Mouse (Mus musculus): ENCODE results near the gene Pnpla1.

The Pnpla1 gene

GRCm38 (mm10) chr17:28924957-28925595 lies 66.9 kb downstream of the Pnpla1 start:
- no peak for DNase-seq (ENCODE audit: low read depth)

- peak; percentile 62 for DNase-seq (ENCODE audit: low read depth)
Observed at GRCm38 (mm10) chr17:28926380-28926779, 68.2 kb downstream of the Pnpla1 start.

- peak; percentile 57 for DNase-seq (ENCODE audit: low read depth)
Observed at GRCm38 (mm10) chr17:28926866-28927635, 68.8 kb downstream of the Pnpla1 start.

- no peak for DNase-seq (ENCODE audit: low read depth)
Observed at GRCm38 (mm10) chr17:28928004-28928403, 69.8 kb downstream of the Pnpla1 start.

- no peak for DNase-seq (ENCODE audit: low read depth)
Observed at GRCm38 (mm10) chr17:28929369-28929768, 71.2 kb downstream of the Pnpla1 start.

GRCm38 (mm10) chr17:28930392-28931074 lies 72.3 kb downstream of the Pnpla1 start:
- peak; percentile 90 for DNase-seq (ENCODE audit: low read depth)

- DNase-seq (ENCODE audit: low read depth), result no peak
Observed at GRCm38 (mm10) chr17:28931436-28932211, 73.4 kb downstream of the Pnpla1 start.

- no peak for DNase-seq (ENCODE audit: low read depth)
Observed at GRCm38 (mm10) chr17:28932274-28932673, 74.1 kb downstream of the Pnpla1 start.

DNA sequence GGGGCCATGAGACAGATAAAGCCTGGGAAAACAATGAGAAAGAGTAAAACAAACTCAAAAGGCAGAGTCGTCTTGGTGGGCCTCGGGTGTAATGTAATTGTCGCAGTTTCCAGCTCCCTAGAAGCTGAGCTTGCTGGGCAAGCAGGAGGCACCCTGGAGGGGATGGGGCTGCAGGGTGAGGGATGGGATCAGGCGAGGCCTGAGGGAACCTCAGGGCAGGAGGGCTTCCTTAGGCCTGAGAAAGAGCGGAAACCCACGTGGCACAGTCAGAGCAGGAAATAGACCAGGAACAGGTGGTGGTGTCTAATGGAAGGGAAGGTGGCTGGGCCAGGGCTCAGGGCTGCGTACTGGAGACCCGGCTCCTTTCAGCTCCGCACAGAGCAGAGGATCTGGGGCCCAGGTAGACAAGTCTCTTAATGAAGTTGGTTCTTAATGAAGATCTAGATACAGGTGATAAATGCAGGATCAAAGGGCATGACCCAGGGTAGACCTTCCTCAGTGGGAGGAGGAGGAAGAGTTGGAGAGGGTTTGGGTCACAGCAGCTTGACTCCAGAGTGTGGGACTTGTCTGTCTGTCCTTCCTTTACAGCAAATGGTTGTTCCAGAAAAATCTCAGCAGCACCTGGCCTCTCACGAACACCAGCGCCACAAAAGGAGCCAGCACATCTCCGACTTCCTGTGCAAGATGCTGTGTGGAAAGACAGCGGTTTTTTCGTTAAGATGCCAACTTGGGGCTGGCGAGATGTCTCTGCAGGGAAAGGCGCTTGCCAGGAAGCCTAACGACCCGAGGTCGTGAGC lies 76.1 kb downstream of the Pnpla1 start:
- DNase-seq (ENCODE audit: low read depth), result no peak

DNA sequence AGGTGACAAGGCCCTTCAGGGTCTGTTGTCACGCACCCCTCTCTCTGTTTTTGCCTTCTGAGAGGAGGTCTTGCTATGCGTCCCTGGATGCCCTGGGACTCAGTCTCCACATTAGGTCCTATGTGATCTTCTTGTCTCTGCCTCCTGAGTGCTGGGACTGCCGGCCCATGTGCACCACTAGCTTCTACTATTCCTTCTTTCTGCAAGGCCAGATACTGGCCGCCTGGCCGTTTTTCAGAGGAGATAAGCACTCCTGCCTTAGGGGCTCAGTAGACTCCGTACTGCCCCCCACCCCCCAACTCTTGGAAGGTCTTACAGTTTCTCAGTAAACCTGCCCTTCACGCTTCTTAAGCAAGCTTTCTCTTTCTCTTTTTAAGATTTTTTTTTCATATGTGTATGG lies 77.9 kb downstream of the Pnpla1 start:
- no peak for DNase-seq (ENCODE audit: low read depth)

GRCm38 (mm10) chr17:28936622-28937345 lies 78.6 kb downstream of the Pnpla1 start:
- DNase-seq (ENCODE audit: low read depth), result no peak

Measured in c-Kit-positive CD71-positive TER-119-negative erythroid progenitor cells, embryonic 14.5 days (primary cell).